Mouse (Mus musculus) neural tube, embryonic 10.5 days (tissue): ENCODE results near the gene Plekhg2.

ENCODE experiments used
- DNase-seq: peaks from one replicate; pipeline ENCODE4 v3.0.0-alpha.2; 2017; ENCODE audit warnings: low spot score; ENCODE audit errors: extremely low spot score

Gene Plekhg2

GRCm38 (mm10) chr7:28338108-28338998, 34.0 kb downstream of the Plekhg2 start, which contains the start of gene Supt5:
TSS of gene Supt5 (minus strand) at chr7:28338746.
- DNase-seq: peak; percentile 96

DNA sequence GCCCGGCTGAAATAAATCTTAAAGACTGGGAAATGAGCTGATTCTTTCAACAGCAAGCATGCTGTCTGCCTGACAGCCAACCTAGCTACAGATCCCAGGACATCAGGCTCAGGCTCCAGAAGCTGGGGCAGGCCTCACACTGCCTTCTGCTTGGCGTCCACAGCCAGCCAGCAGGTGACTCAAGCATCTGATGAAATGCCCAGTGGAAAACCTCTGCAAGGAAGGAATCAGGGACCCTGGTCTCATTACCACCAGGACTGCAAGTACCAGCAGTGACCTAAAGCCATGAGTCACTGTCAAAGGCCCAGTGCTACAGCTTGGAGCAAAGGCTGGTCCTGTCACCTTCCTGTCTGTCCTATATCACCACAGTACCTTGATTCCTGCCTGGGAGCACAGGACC, 36.9 kb downstream of the Plekhg2 start:
- DNase-seq: no peak

GRCm38 (mm10) chr7:28334534-28334933, 37.9 kb downstream of the Plekhg2 start:
- DNase-seq: no peak

DNA sequence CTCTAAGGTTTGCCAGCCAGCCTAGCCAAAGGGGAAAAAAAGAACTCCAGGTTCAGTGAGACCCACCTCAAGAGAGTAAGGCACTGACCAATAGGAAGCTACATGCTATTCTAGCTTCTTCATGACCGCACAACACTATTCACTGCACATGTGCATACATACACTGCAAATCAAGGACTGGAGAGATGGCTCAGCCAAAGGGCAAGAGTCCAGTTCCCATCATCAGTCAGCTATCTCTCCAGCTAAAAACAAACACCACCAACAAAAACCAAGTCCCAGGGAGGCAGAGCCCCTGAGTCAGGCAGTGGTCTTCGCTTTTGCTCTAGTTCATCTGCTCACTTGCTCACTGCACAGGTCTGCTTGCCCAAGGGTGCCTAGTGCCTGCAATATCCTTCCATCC, 44.1 kb downstream of the Plekhg2 start:
- no peak for DNase-seq

GRCm38 (mm10) chr7:28326457-28326856, 45.9 kb downstream of the Plekhg2 start:
- DNase-seq: no peak

- DNase-seq: no peak
Observed at GRCm38 (mm10) chr7:28325293-28325692, 47.1 kb downstream of the Plekhg2 start.

GRCm38 (mm10) chr7:28321974-28322720, 50.3 kb downstream of the Plekhg2 start:
- DNase-seq: no peak

DNA sequence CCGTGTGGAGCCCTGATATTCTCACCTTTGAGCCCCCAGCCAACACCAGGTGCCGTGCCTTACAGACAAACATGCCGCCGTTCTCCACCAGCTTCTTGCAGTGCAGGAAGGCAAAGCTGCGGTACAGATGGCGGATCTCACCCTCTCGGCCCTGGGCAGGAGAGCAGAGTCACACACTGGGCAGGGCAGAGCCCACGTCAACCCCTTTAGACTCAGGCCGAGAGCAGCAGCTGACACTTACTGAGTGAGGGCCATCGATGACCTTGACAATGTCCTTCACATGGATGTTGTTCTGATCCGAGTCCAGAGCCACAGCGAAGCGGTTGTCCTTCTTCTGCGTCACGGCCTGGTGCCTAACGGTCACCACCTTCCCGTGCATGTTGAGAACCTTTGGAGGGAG, 53.7 kb downstream of the Plekhg2 start:
- no peak for DNase-seq

DNA sequence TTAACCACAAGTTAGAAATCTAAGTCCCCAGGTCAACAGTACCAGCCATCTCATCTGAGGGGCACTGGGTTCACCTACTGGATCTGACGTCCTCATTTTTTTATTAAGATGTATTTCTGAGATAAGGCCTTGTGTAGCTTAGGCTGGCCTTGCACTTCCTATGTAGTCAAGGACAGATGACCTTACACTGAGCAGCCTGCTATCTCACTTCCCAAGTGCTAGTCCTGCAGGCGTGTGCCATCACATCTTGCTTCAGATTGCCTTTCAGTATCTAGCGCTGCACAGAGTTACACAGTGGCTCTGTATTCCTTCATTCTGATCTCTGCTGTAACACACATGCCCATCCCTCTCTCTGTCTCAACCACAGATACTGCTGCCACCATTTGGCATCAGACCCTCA, 54.4 kb downstream of the Plekhg2 start:
- DNase-seq: no peak

GRCm38 (mm10) chr7:28311926-28312543, 60.4 kb downstream of the Plekhg2 start, which contains the start of gene Timm50:
TSS of gene Timm50 (minus strand) at chr7:28312072.
- DNase-seq: peak; percentile 94

DNA sequence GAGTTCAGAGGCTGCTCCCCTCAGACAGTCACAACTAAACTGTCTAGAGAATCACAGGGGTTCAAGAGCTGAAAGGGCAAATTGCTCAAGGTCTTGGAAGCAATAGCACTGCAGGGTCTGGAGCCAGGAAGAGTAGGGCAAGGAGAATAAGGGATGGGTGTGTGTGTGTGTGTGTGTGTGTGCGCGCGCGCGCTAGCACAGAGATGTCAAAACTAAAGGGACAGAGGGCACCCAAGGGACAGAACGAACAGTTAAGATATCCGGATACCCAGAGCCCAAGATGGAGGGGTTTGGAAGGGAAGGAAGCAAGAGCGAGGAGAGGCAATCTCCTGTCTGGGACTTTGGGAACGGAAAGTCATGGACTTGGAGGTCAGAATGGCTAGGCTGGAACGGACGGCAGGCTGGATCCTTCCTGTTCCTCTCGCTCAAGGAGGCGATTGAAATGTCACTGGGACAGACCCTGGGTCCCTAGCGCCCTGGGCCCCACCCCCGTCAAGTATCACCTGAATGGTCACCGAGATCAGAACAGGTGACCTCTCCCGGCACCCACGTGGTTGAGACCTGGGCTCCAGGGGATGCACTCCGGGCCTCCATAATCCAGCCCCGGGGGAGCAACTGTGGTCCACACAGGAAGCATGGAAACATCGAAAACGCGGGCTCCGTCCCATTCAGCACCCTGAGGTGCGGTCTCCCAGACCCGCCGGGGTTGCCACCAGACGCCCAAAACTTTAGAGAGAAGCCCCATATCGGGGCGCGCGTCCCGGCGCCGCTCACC, 61.1 kb downstream of the Plekhg2 start:
- DNase-seq: peak; percentile 31

DNA sequence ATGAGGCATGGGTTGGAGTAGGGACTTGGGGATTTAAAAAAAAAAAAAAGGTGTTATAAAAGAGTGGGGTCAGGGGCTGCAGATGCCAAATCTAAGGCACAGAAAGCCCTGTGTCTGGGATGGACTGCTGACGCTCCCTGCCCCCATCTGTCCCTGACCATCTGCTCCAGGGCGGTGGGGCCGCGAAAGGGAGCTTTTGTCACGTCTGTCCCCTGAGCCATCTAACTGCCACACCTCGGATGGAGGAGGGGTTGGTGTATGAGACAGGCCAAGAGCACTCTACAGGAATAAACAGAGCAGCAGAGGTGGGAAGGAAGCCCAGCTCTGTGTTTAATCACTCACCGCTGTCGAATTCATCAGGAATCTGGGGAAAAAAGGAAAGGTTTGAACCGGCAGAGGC, 62.7 kb downstream of the Plekhg2 start:
- DNase-seq: peak; percentile 30
